Mouse (Mus musculus): ENCODE data around the gene Ms4a4b. TPM values are rescaled to one million over a fixed set of nuclear protein-coding genes. Genes with fewer than 3 reads are reported as not detected.
"Not testable (repeated sequence)": the region's sequence is repeated elsewhere in the genome, so short reads cannot be mapped to it uniquely, and the experiment has no call there.

Ms4a4b gene
- total RNA-seq (2021): under 1 TPM; 0.47 to 0.56 TPM
- long read RNA-seq, experiment 1: 0 reads
- long read RNA-seq, experiment 2: 0 reads

- no peak for DNase-seq (ENCODE audit: low spot score in 2 of 2)
Measured at GRCm38 (mm10) chr19:11443338-11443737, at the start of gene Ms4a4b. TSS of gene Ms4a4b (plus strand) at chr19:11443553.

DNA sequence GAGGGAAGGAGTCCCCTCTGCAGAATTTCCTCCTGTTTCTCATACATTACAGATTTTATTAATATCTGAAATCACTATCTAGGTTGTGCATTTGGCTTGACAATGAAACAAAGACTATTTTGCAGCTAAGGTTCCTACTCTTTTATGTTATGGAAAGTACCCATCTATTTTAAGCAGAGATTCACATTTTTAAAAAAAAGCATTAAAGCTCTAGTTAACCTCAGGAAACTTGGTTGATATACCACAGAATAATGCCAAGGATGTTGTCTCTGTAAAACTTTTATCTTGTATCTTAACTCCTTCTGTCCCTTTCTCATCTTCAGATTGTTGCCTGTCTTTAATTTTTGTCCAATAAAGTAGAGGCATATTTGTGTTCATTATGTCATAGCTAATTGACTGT lies 47.6 kb upstream of the Ms4a4b start:
- DNase-seq (ENCODE audit: low spot score in 2 of 2): no peak

GRCm38 (mm10) chr19:11404527-11404926 lies 38.8 kb upstream of the Ms4a4b start, which contains the start of gene Ms4a4c:
TSS of gene Ms4a4c (plus strand) at chr19:11404770.
- no peak for DNase-seq (ENCODE audit: low spot score in 2 of 2)

DNA sequence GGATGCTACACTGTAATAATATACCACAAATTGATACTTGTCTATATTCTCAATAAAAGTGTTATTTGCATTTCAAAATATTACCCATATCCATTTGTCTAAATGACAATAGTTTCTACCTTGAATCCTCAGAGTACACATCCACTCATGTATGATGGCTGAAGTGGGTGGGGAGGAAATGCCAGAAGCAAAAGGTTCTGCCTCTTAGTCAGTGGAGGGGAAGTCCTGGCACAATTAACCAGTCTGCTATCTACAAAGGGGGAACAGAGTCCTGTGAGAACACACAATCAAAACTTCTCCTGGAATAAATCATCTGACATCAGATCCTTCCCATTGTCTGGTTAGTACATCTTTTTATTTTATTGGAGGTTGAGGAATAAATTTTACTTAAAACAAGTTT lies 35.9 kb upstream of the Ms4a4b start:
- no peak for DNase-seq (ENCODE audit: low spot score in 2 of 2)

- DNase-seq (ENCODE audit: low spot score in 2 of 2): no peak
Measured at GRCm38 (mm10) chr19:11408591-11408990, 34.8 kb upstream of the Ms4a4b start.

GRCm38 (mm10) chr19:11411640-11412039 lies 31.7 kb upstream of the Ms4a4b start:
- DNase-seq (ENCODE audit: low spot score in 2 of 2): no peak

DNA sequence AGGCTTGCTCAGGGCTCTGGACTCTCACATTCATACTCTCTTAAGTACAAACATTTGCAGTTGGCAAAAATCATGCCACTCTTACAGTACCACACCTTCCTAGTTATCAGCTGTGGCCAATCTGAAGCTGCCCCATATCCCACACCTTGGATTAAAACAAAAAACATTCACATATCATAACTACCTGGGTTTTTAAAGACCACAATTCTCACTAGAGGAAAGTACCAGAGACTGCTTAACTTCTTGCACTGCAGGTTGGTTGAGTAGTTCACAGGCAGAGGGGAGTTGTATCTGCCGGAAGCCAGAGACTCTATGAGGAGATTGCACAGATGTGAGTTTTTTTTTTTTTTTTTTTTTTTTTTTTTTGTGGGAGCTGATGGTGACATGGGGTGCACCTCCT lies 29.3 kb upstream of the Ms4a4b start:
- no peak for DNase-seq (ENCODE audit: low spot score in 2 of 2)

- no peak for DNase-seq (ENCODE audit: low spot score in 2 of 2)
Measured at GRCm38 (mm10) chr19:11415581-11415980, 27.8 kb upstream of the Ms4a4b start.

DNA sequence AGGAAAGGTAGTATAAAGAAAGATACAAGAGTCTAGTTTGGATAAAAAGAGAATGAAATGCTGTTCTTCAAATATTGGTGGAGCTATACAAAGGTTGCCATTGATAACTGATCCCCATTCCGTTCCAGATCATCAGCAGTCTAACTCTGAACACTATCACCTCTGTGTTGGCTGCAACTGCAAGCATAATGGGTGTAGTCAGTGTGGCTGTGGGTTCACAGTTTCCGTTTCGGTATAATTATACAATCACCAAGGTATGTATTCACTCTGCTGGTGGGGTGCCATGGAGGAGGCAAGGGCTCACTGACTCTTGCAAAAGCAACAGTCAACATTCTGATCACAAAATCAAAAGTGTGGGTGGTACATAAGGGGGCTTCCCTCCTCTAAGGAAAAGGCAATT lies 24.5 kb upstream of the Ms4a4b start:
- not testable (repeated sequence) for DNase-seq (ENCODE audit: low spot score in 2 of 2)

DNA sequence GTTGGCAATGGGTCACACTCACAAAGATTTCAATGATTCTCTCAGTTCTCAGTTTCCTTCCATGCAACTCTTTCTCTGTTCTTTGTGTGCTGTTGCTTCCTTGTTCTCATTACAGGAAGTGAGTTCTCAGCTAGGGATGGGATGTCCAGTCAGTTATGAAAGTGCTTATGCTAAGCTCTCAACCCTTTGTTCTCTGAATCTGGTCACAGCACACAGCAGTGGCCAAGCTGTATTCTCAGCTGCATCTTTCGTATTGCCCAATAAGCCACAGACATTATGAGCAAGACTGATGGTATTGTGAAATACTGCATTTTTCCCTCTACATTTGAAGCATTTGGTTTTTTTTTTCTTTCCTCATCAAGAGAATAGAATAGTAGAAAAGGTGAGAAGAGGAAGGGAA lies 12.1 kb upstream of the Ms4a4b start:
- not testable (repeated sequence) for DNase-seq (ENCODE audit: low spot score in 2 of 2)

DNA sequence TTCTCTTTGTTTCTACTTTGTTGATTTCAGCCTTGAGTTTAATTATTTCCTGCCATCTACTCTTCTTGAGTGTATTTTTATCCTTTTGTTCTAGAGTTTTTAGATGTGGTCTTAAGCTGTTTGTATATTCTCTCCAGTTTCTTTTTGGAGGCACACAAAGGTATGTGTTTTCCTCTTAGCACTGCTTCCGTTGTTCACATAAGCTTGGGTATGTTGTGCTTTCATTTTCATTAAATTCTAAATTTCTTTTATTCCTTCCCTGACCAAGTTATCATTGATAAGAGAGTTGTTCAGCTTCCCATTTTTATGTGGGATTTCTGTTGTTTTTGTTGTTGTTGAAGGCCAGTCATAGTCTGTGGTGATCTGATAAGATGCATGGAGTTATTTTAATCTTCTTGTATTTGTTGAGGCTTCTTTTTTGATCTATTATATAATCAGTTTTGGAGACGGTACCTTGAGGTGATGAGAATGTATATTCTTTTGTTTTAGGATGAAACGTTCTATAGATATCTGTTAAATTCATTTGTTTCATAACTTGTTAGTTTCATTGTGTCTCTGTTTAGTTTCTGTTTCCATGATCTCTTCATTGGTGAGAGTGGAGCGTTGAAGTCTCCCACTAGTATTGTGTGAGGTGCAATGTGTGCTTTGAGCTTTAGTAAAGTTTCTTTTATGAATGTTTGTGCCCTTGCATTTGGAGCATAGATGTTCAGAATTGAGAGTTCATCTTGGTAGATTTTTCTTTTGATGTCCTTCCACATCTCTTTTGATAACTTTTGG lies 8.1 kb upstream of the Ms4a4b start:
- DNase-seq (ENCODE audit: low spot score in 2 of 2): no peak

GRCm38 (mm10) chr19:11443964-11444363 lies 611 bp downstream of the Ms4a4b start:
- no peak for DNase-seq (ENCODE audit: low spot score in 2 of 2)

DNA sequence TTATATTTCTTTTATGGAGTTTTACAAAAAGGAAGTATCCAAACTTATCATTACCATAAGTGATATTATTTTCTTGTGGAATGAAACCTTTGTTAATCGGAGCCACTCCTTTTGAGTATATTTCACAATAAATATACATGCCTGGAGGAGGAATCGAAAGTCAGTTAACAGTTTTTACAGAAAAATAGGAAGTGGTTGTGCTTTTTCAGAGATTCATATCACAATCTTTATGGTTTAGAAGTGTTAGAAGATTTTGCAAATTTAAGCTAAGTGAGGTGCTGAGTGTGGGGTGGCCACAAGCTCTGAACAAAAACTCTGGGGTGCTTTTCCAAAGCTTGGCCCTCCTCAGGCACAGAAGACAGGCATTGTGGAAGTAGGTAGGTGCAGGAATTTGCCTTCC lies 3.9 kb downstream of the Ms4a4b start:
- no peak for DNase-seq (ENCODE audit: low spot score in 2 of 2)

GRCm38 (mm10) chr19:11459041-11459440 lies 15.7 kb downstream of the Ms4a4b start:
- DNase-seq (ENCODE audit: low spot score in 2 of 2): not testable (repeated sequence)

GRCm38 (mm10) chr19:11464795-11465194 lies 21.4 kb downstream of the Ms4a4b start:
- not testable (repeated sequence) for DNase-seq (ENCODE audit: low spot score in 2 of 2)

DNA sequence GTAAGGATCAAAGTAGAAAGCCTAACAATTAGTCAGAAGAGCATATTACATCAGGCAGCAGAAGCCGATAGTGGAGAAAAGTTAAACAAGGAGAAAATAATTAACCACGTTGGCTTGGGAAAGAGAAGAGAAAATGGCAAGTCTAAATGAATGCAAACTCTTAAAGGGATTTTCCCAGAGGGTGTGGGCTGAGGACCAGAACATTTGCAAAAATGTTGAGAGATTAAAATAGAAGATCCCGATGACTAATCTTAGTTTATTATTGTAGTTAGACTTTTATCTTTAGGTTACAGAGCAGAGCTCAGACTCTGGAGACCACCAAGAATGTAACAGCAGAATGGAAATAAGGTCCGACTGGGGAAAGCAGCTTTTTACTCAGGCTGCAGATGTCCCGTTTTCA lies 23.1 kb downstream of the Ms4a4b start:
- DNase-seq (ENCODE audit: low spot score in 2 of 2): no peak

GRCm38 (mm10) chr19:11468361-11468760 lies 25.0 kb downstream of the Ms4a4b start:
- DNase-seq (ENCODE audit: low spot score in 2 of 2): not testable (repeated sequence)

- DNase-seq (ENCODE audit: low spot score in 2 of 2): not testable (repeated sequence)
Measured at GRCm38 (mm10) chr19:11469215-11469614, 25.9 kb downstream of the Ms4a4b start, which contains the start of gene Ms4a6c. TSS of gene Ms4a6c (plus strand) at chr19:11469366.

DNA sequence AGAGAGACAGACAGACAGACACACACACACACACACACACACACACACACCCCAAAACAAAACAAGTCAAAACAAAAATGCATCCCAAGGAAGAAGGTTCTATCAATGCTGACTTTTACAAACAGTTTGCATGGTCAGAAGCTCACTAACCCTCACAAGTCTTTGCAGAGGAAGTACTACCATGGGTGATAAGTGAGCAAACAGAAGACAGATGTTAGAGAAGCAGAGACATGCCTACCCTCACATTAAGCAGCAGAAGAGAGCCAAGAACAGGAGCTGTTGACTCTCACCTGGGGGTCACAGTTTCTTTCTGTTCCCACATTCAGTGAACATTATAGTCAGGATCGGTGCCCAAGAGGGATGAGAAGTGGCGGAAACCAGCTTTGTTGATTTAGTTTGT lies 36.4 kb downstream of the Ms4a4b start:
- no peak for DNase-seq (ENCODE audit: low spot score in 2 of 2)

- no peak for DNase-seq (ENCODE audit: low spot score in 2 of 2)
Measured at GRCm38 (mm10) chr19:11482684-11483083, 39.3 kb downstream of the Ms4a4b start.

- DNase-seq (ENCODE audit: low spot score in 2 of 2): no peak
Measured at GRCm38 (mm10) chr19:11483941-11484340, 40.6 kb downstream of the Ms4a4b start.

- DNase-seq (ENCODE audit: low spot score in 2 of 2): no peak
Measured at GRCm38 (mm10) chr19:11484388-11484787, 41.0 kb downstream of the Ms4a4b start.

- DNase-seq (ENCODE audit: low spot score in 2 of 2): no peak
Measured at GRCm38 (mm10) chr19:11485266-11485665, 41.9 kb downstream of the Ms4a4b start.

Data from gastrocnemius, postnatal 4 days (tissue).